ENCODE assay signal across 18 mouse cellular contexts in genomic region chr7:118723927-118724326, GRCm38 (mm10). TPM values are rescaled to one million over a fixed set of nuclear protein-coding genes. Genes with fewer than 3 reads are reported as not detected.
DNase-seq lines count a peak whose midpoint lies in the region; ATAC-seq and TF ChIP-seq lines count a peak whose summit lies in the region.
"Had no signal": no experiment of that assay in that cellular context is flagged by ENCODE, and none has a peak within 500 bp of the region (broad histone marks: within the 10 kb centered on the region; RNA-seq: fewer than 3 reads in every experiment).

No protein-coding gene starts in this region.

- TF ChIP-seq POLR2A in lung, adult 2 months (IDR thresholded peaks at IDR 0.05; ENCODE audit: borderline replicate concordance, extremely low read depth, low read depth, low read length), result no peak

- peaks cover 3% of the 10 kb centered on the region; the same call in 1 of the 2 replicates for H3K4me1 ChIP-seq in lung, adult 2 months (ENCODE audit: control insufficient read depth, insufficient read depth, low read length)
- peaks cover 7% of the 10 kb centered on the region; the same call in 1 of the 2 replicates for H3K4me1 ChIP-seq in lung, embryonic 15.5 days
- H3K4me1 ChIP-seq: embryonic facial prominence, embryonic 10.5 days; heart, embryonic 10.5 days had no signal

- no peak overlapping the region for H3K9ac ChIP-seq in lung, embryonic 15.5 days
- H3K9ac ChIP-seq: hindbrain, embryonic 14.5 days had no signal

- H3K9me3 ChIP-seq in lung, embryonic 15.5 days, result no peaks in the 10 kb centered on the region
- H3K9me3 ChIP-seq: embryonic facial prominence, embryonic 10.5 days; heart, embryonic 10.5 days had no signal

- WGBS in lung, adult 2 months, result 79% methylated on average over 9 of the region's 9 CpGs
- WGBS in lung, embryonic 15.5 days, result 61% methylated on average over 9 of the region's 9 CpGs

- no peak overlapping the region for H3K4me2 ChIP-seq in lung, embryonic 15.5 days
- H3K4me2 ChIP-seq: hindbrain, embryonic 14.5 days had no signal

- no peaks in the 10 kb centered on the region for H3K27me3 ChIP-seq in lung, embryonic 15.5 days

- H3K36me3 ChIP-seq in lung, embryonic 15.5 days, result peaks cover 46% of the 10 kb centered on the region

- H3K27ac ChIP-seq in lung, embryonic 15.5 days, result peak overlapping the region; percentile 71
- H3K27ac ChIP-seq: embryonic facial prominence, embryonic 10.5 days; heart, embryonic 10.5 days; hindbrain, embryonic 14.5 days had no signal

- no peak for TF ChIP-seq CTCF in lung, adult 2 months (IDR thresholded peaks at IDR 0.05; ENCODE audit: insufficient read depth, low read length)

- no peak overlapping the region for H3K4me3 ChIP-seq in lung, adult 2 months (replicated peaks; ENCODE audit: extremely low read depth, low read depth, low read length)
- H3K4me3 ChIP-seq in lung, embryonic 15.5 days, result no peak overlapping the region
- H3K4me3 ChIP-seq: embryonic facial prominence, embryonic 10.5 days; heart, embryonic 10.5 days had no signal

- peak; percentile 86 for ATAC-seq in lung, embryonic 15.5 days (ENCODE audit: borderline replicate concordance, extremely low read depth, low FRiP score, low TSS enrichment)
- ATAC-seq: forebrain, embryonic 14.5 days had no signal

- peak; percentile 70 for DNase-seq in lung, adult 2 months
- peak; percentile 62 for DNase-seq in lung, postnatal 14 days
- no peak for DNase-seq in spleen, postnatal 14 days (ENCODE audit: low spot score in 2 of 2)
- DNase-seq in spleen, adult 12 weeks (ENCODE audit: low spot score), result no peak
- no peak for DNase-seq in embryo, embryonic 10.5 days (ENCODE audit: low spot score)
- DNase-seq: adrenal gland, adult 2 months; adrenal gland, postnatal 25 days; cerebellum, adult 18-20 months; cerebellum, adult 9-11 months; cerebellum, postnatal 36 days; gastrocnemius, postnatal 36 days; heart, adult 18-20 months; heart, postnatal 10 days had no signal

RNA-seq across cellular contexts. Expression of gene Ccp110, which starts 11.6 kb away (rescaled TPM):
- 4.9 and 6.8 TPM in 2 replicates for polyA plus RNA-seq in lung, adult 2 months (2012; rRNA removed)
- 18.4 and 20.3 TPM in 2 replicates for polyA plus RNA-seq in lung, embryonic 15.5 days (2015; fragmentation: Nextera tagmentation; extraction: Ambion mirVana)

RNA-seq across cellular contexts. Expression of gene Vps35l, which starts 16.1 kb away (rescaled TPM):
- 40.1 and 41.7 TPM in 2 replicates for polyA plus RNA-seq in lung, adult 2 months (2012; rRNA removed)
- 63.6 and 64.5 TPM in 2 replicates for polyA plus RNA-seq in lung, embryonic 15.5 days (2015; fragmentation: Nextera tagmentation; extraction: Ambion mirVana)

RNA-seq across cellular contexts. Expression of gene Gde1, which starts 18.3 kb away (rescaled TPM):
- polyA plus RNA-seq in lung, adult 2 months (2012; rRNA removed), result 307 and 574 TPM in 2 replicates
- polyA plus RNA-seq in lung, embryonic 15.5 days (2015; fragmentation: Nextera tagmentation; extraction: Ambion mirVana), result 122 and 128 TPM in 2 replicates

Comparison
In these comparisons a context has a peak if more than half of its experiments do, and no peak if none do; other contexts are left out.
1. DNase-seq: peak in lung, adult 2 months (single experiment) and lung, postnatal 14 days (single experiment); none in spleen, postnatal 14 days (0 of 2), spleen, adult 12 weeks (single experiment) and embryo, embryonic 10.5 days (single experiment).